Mouse (Mus musculus) small intestine, adult 2 months (tissue): ENCODE results near the gene Gm10271. TPM values are rescaled to one million over a fixed set of nuclear protein-coding genes. Genes with fewer than 3 reads are reported as not detected.

Experiments used
- H3K27ac ChIP-seq: fragments of 200-500 bp; 2 replicates; pipeline ENCODE4 v1.5.1; 2012; ENCODE audit warnings: low read depth, low read length, control low read depth, inconsistent platforms; ENCODE audit not compliant: insufficient read depth
- H3K27me3 ChIP-seq: fragments of 200-500 bp; 2 replicates; pipeline ENCODE4 v1.6.1; 2012; ENCODE audit warnings: mild to moderate bottlenecking, moderate library complexity, low read length, inconsistent platforms; ENCODE audit not compliant: control insufficient read depth, insufficient read depth
- H3K36me3 ChIP-seq: fragments of 200-500 bp; 2 replicates; pipeline ENCODE4 v1.6.1; 2012; ENCODE audit warnings: mild to moderate bottlenecking, low read length, control low read depth, inconsistent platforms; ENCODE audit not compliant: control insufficient read depth, insufficient read depth
- H3K4me1 ChIP-seq: fragments of 200-500 bp; 2 replicates; pipeline ENCODE4 v1.6.1; 2012; ENCODE audit warnings: low read length, inconsistent platforms, mixed read lengths; ENCODE audit not compliant: control insufficient read depth, insufficient read depth, insufficient read length
- H3K4me3 ChIP-seq: fragments of 200-500 bp; 2 replicates; pipeline ENCODE4 v1.5.1; 2012; ENCODE audit warnings: low read depth, mild to moderate bottlenecking, control low read depth, inconsistent platforms, low read length, moderate library complexity
- CTCF ChIP-seq: fragments of 200-500 bp; IDR thresholded peaks from 2 replicates; pipeline ENCODE4 v1.5.1; 2012; ENCODE audit warnings: low read depth, mild to moderate bottlenecking, control low read depth, inconsistent platforms, low read length, moderate library complexity, mixed read lengths; ENCODE audit not compliant: insufficient replicate concordance, insufficient read length; ENCODE audit errors: extremely low read depth
- POLR2A ChIP-seq: fragments of 200-500 bp; IDR thresholded peaks from 2 replicates; pipeline ENCODE4 v1.6.1; 2012; ENCODE audit warnings: low read depth, mild to moderate bottlenecking, control low read depth, inconsistent platforms, low read length, moderate library complexity
- WGBS: fragments of 180-500 bp; shearing (Covaris S2); methylation state at CpG from one replicate; pipeline ENCODE4 v1.1.7; 2018; 5-methylcytosine and 5-hydroxymethylcytosine counted together
- polyA plus RNA-seq: library from polyadenylated mRNA; depleted of rRNA; stranded (reverse); fragments of >200 nt; gene quantifications from 2 replicates; pipeline ENCODE4 v1.2.3, GENCODE M21; 2012

Gene Gm10271
- polyA plus RNA-seq, 1 experiment, result not detected

DNA sequence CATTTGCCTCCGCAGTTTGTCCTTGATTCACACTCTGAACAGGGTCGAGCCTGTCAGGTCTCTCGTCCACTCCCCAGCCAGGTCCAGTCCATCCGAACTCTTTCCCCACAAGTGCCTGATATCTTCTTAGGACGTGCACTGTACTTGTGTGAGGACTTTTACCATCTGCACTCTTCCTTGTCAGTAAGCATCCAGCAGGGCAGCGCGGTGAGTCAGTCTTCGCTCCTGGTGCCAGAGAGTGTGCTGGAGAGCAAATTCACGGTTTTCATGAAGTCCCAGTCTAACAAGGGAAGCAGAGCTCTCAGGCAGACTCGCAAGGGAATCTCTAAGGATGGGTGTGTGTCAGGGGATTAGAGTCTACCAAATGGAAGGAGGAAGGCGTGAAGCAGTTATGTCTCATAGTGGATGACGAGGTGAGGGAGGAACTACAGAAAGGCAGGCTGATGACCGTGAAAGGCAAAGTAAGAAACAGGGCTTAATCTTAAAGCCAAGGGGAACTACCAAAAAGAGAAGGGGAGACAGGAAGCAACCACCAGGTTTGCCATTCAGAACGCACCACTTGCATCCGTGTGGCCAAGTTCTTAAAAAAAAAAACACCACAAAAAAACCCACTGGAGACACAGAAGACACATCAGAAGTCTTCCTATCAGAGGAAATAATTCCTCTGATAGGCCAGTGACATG, 40.8 kb downstream of the Gm10271 start:
- 81% methylated on average over 15 of the region's 15 CpGs for whole genome bisulfite sequencing
- H3K27me3 ChIP-seq, result no peaks in the 10 kb centered on the region
- H3K4me1 ChIP-seq, result peaks cover 7% of the 10 kb centered on the region
- TF ChIP-seq POLR2A (no peak), CTCF (no peak)
- peak overlapping the region; percentile 25; the same call in 1 of the 2 replicates for H3K27ac ChIP-seq
- no peak overlapping the region for H3K4me3 ChIP-seq
- peaks cover 43% of the 10 kb centered on the region for H3K36me3 ChIP-seq

DNA sequence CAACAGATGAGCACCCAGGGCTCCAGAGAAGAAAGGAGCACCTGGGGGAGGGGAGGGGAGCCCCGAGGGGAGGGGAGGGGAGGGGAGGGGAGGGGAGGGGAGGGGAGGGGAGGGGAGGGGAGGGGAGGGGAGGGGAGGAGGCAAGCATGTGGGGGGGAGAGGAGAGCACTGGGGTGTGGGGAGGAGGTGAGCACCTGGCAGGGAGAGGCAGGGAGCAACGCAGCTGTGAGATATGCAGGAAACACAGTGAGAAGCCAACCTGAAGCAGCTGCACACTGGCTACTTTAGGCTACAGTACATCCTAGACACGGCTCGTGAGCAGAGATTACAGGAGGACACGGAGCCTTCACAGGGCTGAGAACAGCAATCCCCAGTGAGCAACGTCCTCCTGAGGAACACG, 41.5 kb downstream of the Gm10271 start:
- TF ChIP-seq POLR2A (no peak), CTCF (no peak)
- 32% methylated on average over 6 of the region's 7 CpGs for WGBS
- Histone ChIP-seq H3K27me3 (no peaks in the 10 kb centered on the region), H3K27ac (peak overlapping the region; percentile 25; the same call in 1 of the 2 replicates), H3K4me3 (no peak overlapping the region), H3K36me3 (peaks cover 41% of the 10 kb centered on the region), H3K4me1 (peaks cover 7% of the 10 kb centered on the region)

DNA sequence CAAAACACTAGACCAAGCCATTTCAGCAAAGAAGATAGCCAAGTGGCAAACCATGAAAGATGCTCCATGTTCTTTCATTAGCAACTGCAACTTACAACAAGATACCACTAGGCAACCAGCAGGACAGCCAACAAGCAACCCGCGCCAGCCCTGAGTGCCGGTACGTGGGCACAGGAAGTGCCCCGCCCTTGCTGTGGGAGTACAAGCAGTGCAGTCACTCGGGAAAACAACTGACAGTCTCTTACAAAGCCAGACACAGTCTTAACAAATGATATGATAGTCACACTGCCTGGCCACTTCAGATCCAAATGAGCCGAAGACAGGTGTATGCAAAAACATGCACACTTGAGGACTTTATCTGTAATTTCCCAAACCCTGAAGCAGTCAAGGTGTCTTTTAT, 41.9 kb downstream of the Gm10271 start:
- 32% methylated on average over 7 of the region's 7 CpGs for WGBS
- H3K27ac ChIP-seq, result no peak overlapping the region

DNA sequence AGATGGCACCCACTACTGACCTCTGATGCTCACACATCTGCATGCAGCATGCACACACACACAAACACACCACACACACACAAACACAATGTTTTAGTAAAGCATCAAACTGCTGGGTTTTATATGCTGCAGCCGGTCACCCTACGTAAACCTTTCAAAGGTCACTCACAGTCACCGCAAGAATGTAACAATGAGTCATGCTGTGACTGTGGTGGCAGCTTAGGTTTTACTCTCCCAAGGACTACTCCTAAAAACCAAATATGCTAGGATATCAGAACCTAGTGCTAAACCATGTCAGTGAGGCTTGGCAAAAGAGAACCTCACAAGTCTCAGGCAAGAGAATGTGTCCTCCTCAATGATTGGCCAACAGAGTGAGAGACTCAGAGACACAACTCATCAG, 43.6 kb downstream of the Gm10271 start:
- H3K36me3 ChIP-seq, result peaks cover 37% of the 10 kb centered on the region
- H3K4me1 ChIP-seq, result peaks cover 7% of the 10 kb centered on the region
- H3K27me3 ChIP-seq, result no peaks in the 10 kb centered on the region
- no peak overlapping the region for H3K27ac ChIP-seq
- 58% methylated on average over 3 of the region's 3 CpGs for WGBS
- H3K4me3 ChIP-seq, result no peak overlapping the region
- TF ChIP-seq POLR2A, result no peak
- no peak for TF ChIP-seq CTCF

More for the DNA sequence above, 41.9 kb downstream of the Gm10271 start:
- no peaks in the 10 kb centered on the region for H3K27me3 ChIP-seq
- H3K4me3 ChIP-seq, result no peak overlapping the region
- peaks cover 7% of the 10 kb centered on the region for H3K4me1 ChIP-seq
- H3K36me3 ChIP-seq, result peaks cover 41% of the 10 kb centered on the region
- no peak for TF ChIP-seq CTCF
- no peak for TF ChIP-seq POLR2A

DNA sequence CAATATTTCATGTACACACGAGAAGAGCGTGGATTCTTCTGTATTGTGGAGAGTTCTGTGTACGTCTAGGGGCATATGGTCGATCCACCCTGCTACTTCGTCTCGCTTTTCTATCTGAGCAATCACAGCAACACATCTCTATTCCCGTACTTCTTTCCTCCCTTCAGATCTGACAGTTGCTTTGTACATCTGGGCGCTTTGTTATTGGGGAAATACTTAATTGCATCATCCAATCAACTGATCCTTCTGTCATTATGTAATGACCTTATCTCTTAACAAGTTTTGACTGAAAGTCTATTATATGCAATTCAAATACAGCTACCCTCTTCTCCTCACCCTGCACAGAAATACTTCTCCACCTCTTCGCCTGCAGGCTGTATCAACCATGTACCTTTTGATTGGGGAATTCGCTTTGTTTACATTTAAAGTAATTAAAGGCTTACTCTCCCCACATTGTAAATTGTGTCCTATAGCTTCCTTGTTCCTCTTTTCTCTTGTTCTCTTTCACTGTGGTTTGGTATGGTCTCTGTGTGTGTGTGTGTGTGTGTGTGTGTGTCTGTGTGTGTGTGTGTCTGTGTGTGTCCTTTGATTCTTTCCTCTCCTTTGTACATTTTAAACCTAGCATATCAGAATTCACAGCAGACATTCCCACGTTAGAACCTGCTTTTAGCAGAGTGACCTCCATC, 45.8 kb downstream of the Gm10271 start:
- H3K36me3 ChIP-seq, result peaks cover 45% of the 10 kb centered on the region
- H3K27ac ChIP-seq, result no peak overlapping the region
- 56% methylated on average over 11 of the region's 11 CpGs for WGBS
- H3K27me3 ChIP-seq, result no peaks in the 10 kb centered on the region
- no peak overlapping the region for H3K4me3 ChIP-seq
- peaks cover 7% of the 10 kb centered on the region for H3K4me1 ChIP-seq
- TF ChIP-seq CTCF, result no peak
- TF ChIP-seq POLR2A, result no peak

DNA sequence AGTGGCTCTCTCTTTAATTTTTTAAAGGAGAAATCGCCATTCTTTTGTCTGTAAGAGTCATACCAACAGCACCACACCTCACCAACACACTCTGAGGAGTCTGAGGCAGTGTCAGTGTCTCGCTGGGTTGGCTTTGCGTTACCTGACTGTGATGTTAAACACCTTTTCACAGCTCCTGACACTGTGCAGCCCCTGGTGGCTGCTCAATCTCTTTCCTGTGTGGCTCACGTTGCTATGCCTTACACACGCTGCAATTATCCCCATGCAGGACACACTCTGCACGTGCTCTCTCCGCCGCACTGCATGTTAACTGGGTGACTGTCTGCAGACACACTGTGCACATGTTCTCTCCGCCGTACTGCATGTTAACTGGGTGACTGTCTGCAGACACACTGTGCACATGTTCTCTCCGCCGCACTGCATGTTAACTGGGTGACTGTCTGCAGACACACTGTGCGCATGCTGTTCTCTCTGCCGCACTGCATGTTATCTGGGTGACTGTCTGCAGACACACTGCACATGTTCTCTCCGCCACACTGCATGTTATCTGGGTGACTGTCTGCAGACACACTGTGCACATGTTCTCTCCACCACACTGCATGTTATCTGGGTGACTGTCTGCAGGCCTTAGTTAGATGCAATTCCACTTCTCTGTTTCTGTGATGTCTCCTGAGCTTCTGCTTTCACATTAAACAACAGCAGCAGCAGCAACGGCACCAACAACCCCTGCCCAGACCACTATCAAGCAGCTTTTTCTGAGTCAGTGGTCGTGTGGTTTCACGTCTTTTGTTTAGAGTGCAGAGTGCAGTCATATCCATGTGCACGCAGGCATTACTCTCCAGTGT, 48.5 kb downstream of the Gm10271 start:
- peaks cover 2% of the 10 kb centered on the region; the same call in 1 of the 2 replicates for H3K4me1 ChIP-seq
- TF ChIP-seq POLR2A (no peak), CTCF (no peak)
- no peak overlapping the region for H3K4me3 ChIP-seq
- H3K36me3 ChIP-seq, result peaks cover 49% of the 10 kb centered on the region
- H3K27ac ChIP-seq, result no peak overlapping the region
- 90% methylated on average over 19 of the region's 19 CpGs for WGBS
- H3K27me3 ChIP-seq, result no peaks in the 10 kb centered on the region

DNA sequence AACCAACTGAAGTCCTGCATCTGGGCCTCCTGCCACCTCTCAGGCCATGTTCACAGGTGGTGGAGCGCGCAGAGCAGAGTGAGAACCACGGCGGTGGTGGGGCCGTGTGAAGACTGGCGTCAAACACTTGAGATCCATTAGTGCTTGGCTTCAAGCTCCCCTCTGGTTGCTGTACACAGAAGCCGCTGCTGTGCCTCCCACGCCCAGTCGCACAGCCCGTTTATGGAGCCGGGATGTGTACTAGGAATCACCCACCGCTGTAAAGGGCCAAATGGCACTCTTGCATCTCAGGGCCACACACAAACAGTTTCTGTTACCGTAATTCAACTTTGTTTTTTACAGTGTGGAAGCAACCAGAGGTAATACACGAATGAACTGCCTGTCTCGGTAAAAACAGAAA, 50.2 kb downstream of the Gm10271 start:
- 85% methylated on average over 15 of the region's 15 CpGs for WGBS
- peaks cover 51% of the 10 kb centered on the region for H3K36me3 ChIP-seq
- no peak overlapping the region for H3K27ac ChIP-seq
- H3K4me3 ChIP-seq, result no peak overlapping the region
- no peaks in the 10 kb centered on the region for H3K27me3 ChIP-seq
- H3K4me1 ChIP-seq, result no peaks in the 10 kb centered on the region
- no peak for TF ChIP-seq POLR2A
- TF ChIP-seq CTCF, result no peak
